Mouse (Mus musculus) spleen, adult 2 months (tissue): Measurements from ENCODE around the gene Reln. TPM values are rescaled to one million over a fixed set of nuclear protein-coding genes. Genes with fewer than 3 reads are reported as not detected.

Experiments
- DNase-seq, 2 experiments: peaks; one replicate each; pipeline versions ENCODE4 v3.0.0 to v3.0.0-alpha.2; 2012 to 2021; ENCODE audit warnings: low spot score in 2 of 2, low read depth in 1 of 2
- H3K27ac ChIP-seq: fragments of 200-500 bp; 2 replicates; pipeline ENCODE4 v1.5.1; 2012; ENCODE audit warnings: low read length, inconsistent platforms; ENCODE audit not compliant: insufficient read depth
- H3K27me3 ChIP-seq: fragments of 200-500 bp; 2 replicates; pipeline ENCODE4 v1.6.1; 2012; ENCODE audit warnings: mild to moderate bottlenecking, moderate library complexity, low read length, inconsistent platforms; ENCODE audit not compliant: control insufficient read depth, insufficient read depth
- H3K36me3 ChIP-seq: fragments of 200-500 bp; 2 replicates; pipeline ENCODE4 v1.6.1; 2012; ENCODE audit warnings: mild to moderate bottlenecking, low read length, inconsistent platforms; ENCODE audit not compliant: control insufficient read depth, insufficient read depth
- H3K4me1 ChIP-seq: fragments of 200-500 bp; 2 replicates; pipeline ENCODE4 v1.6.1; 2011; ENCODE audit warnings: inconsistent platforms; ENCODE audit not compliant: control insufficient read depth, insufficient read depth, insufficient read length
- H3K4me3 ChIP-seq: fragments of 200-500 bp; 2 replicates; pipeline ENCODE4 v1.5.1; 2011; ENCODE audit warnings: mild to moderate bottlenecking, inconsistent platforms; ENCODE audit not compliant: insufficient read depth, insufficient read length; ENCODE audit errors: extremely low read depth
- CTCF ChIP-seq: fragments of 200-500 bp; IDR thresholded peaks from 2 replicates; pipeline ENCODE4 v1.5.1; 2011; ENCODE audit warnings: mild to moderate bottlenecking, inconsistent platforms; ENCODE audit not compliant: insufficient read depth, insufficient read length, insufficient replicate concordance; ENCODE audit errors: extremely low read depth
- POLR2A ChIP-seq: fragments of 200-500 bp; IDR thresholded peaks from 2 replicates; pipeline ENCODE4 v1.6.1; 2011; ENCODE audit warnings: low read depth, low read length, inconsistent platforms
- WGBS: fragments of 180-500 bp; shearing (Covaris S2); methylation state at CpG from one replicate; pipeline ENCODE4 v1.1.7; 2018; 5-methylcytosine and 5-hydroxymethylcytosine counted together
- polyA plus RNA-seq: library from polyadenylated mRNA; depleted of rRNA; stranded (reverse); fragments of >200 nt; gene quantifications from 2 replicates; pipeline ENCODE4 v1.2.3, GENCODE M21; 2012

The Reln gene
- polyA plus RNA-seq, 1 experiment: 3.8 TPM

DNA sequence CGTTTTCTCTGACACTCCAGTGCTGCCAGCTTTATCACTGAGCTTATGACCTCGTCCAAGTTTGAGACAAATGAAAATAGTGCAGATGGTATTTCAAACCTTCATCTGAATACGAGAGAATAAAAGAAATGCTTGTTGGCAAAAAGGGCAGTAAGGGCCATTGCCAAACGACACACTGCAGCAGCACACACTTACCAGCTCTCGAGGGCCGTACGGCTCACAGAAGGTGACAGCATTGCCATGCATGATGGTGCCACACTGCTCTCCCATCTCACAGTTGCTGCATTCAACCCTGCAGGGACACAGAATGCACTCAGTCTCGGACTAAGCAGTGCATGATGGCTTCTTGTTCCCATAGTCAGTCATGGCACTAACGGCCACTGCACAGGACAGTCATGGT is 210.1 kb downstream of the Reln start:
- Histone ChIP-seq H3K27me3 (no peaks in the 10 kb centered on the region), H3K36me3 (no peaks in the 10 kb centered on the region), H3K4me1 (no peaks in the 10 kb centered on the region), H3K27ac (no peak overlapping the region), H3K4me3 (no peak overlapping the region)
- no peak for DNase-seq
- TF ChIP-seq POLR2A (no peak), CTCF (no peak)
- WGBS: 84% methylated on average over 9 of the region's 9 CpGs

DNA sequence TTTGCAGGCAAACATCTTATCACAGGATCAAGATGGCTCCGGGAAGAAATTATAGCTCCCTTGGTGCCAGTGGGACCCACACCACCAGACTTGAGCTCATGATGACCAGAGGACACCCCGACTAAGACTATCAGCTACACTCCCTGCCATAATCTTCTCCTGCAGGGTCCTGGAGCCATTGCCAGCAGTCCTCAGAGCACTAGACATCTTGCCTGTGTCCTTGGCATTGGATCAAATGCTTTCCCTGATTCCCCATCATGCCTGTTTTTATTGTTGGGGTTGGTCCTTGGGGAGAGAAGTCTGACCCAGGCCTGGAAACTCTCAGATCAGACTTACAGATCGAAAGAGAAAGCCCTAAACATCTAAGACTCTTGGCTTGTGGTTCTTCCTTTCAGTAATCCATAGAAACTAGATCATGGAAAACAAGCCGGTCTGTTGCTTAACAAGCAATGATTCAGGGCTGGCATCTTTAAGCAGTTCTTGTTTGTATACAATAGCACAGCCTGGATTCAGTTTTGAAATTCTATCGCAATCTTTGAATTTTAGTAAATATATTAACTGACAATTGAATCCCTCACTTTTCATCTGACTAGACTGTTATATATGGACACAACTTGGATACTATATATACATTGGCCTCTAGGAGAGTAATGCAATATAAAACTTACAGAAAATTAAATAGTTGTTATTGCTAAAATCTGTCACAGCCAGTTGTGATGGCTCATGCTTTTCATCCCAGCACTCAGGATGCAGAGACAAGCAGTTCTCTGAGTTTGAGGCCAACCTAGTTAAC is 212.6 kb downstream of the Reln start:
- DNase-seq: no peak
- no peak overlapping the region for H3K27ac ChIP-seq
- H3K36me3 ChIP-seq: no peaks in the 10 kb centered on the region
- no peak for TF ChIP-seq POLR2A
- no peak for TF ChIP-seq CTCF
- H3K4me3 ChIP-seq: no peak overlapping the region
- WGBS: 87% methylated on average over 5 of the region's 5 CpGs
- H3K27me3 ChIP-seq: no peaks in the 10 kb centered on the region
- H3K4me1 ChIP-seq: no peaks in the 10 kb centered on the region

DNA sequence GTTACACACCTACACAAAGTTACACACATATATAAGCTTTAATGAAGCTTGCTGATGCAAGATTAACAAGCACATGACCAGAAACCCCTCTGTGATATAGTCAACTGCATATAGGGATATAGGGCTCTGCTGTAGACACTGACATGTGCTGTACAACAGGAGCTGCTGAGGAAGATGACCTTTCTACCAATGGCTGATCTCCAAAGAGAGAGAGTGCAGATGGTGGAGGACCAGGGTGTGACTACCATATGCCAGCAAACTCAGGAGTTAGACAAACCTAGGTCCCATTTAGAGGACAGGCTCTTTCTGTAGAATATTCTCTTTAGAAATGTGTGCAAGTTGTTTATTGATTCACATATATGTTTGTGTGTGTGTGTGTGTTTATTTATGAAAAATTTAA is 216.9 kb downstream of the Reln start:
- Histone ChIP-seq H3K4me3 (no peak overlapping the region), H3K27ac (no peak overlapping the region), H3K36me3 (no peaks in the 10 kb centered on the region), H3K4me1 (no peaks in the 10 kb centered on the region), H3K27me3 (no peaks in the 10 kb centered on the region)
- TF ChIP-seq POLR2A (no peak), CTCF (no peak)
- DNase-seq: no peak

DNA sequence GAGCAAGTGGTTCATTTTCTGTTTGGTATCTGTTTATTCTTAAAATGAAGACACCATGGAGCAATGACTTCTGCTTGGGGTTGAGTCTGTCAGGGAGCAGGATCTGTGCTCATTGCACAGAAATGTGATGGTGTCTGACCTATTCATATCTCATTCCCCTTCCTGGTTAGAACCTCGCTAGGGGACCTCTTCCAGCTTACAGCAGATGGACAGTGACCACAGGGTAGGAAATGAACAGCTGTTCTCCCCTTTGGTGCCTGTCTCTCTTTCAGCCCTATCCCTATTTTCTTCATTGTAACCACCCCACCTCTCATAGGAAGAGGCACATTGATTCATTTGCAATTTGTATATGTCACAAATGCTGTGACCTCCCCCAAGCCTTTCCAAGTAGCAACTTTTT is 225.2 kb downstream of the Reln start:
- no peaks in the 10 kb centered on the region for H3K27me3 ChIP-seq
- TF ChIP-seq CTCF: no peak
- no peak for TF ChIP-seq POLR2A
- no peaks in the 10 kb centered on the region for H3K36me3 ChIP-seq
- H3K4me1 ChIP-seq: no peaks in the 10 kb centered on the region
- no peak overlapping the region for H3K27ac ChIP-seq
- 51% methylated on average over 1 of the region's 1 CpGs for WGBS
- DNase-seq: no peak
- H3K4me3 ChIP-seq: no peak overlapping the region

DNA sequence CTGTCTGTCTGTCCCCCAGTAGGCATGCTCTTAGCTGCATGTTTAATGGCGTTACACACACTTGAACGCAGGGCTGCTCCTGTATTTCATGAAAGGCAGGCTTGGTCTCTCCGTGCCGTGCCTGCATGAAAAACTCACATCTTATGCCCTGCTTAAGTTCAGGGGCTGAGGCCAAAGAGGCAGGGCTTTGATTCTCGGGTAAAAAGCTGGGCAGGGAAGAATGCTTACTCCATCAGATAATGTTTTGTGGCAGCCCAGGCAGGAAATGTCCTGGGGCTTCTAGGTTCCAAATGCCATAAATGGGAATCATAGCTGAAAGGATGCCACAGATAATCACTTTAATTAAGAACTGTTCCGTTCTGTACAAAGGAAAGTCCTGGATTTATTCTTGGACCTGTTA is 226.0 kb downstream of the Reln start:
- TF ChIP-seq POLR2A (no peak), CTCF (no peak)
- no peaks in the 10 kb centered on the region for H3K4me1 ChIP-seq
- H3K36me3 ChIP-seq: no peaks in the 10 kb centered on the region
- H3K27ac ChIP-seq: no peak overlapping the region
- no peaks in the 10 kb centered on the region for H3K27me3 ChIP-seq
- H3K4me3 ChIP-seq: no peak overlapping the region
- 68% methylated on average over 6 of the region's 6 CpGs for WGBS
- DNase-seq: no peak

DNA sequence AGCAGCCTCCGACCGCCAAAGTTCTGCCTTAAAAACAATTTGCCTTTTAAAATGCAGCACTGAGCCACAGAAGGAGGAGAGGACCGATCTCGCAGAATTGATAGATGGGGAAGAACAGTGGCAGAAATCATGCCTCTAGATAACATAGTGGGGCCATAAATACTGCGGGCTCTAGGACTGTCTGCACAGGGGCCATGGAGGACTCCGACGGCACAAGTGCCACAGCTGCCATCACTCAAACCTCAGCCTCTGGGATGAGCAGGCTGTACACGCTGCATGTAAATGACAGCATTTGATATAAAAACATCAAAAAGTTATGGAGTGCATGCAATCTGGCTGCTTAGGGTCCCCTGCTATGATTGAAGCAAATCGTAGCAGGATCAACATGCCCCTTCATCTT is 227.6 kb downstream of the Reln start:
- H3K27me3 ChIP-seq: no peaks in the 10 kb centered on the region
- H3K36me3 ChIP-seq: no peaks in the 10 kb centered on the region
- no peak overlapping the region for H3K27ac ChIP-seq
- WGBS: 87% methylated on average over 9 of the region's 9 CpGs
- TF ChIP-seq POLR2A (no peak), CTCF (no peak)
- H3K4me1 ChIP-seq: no peaks in the 10 kb centered on the region
- DNase-seq: no peak
- H3K4me3 ChIP-seq: no peak overlapping the region

DNA sequence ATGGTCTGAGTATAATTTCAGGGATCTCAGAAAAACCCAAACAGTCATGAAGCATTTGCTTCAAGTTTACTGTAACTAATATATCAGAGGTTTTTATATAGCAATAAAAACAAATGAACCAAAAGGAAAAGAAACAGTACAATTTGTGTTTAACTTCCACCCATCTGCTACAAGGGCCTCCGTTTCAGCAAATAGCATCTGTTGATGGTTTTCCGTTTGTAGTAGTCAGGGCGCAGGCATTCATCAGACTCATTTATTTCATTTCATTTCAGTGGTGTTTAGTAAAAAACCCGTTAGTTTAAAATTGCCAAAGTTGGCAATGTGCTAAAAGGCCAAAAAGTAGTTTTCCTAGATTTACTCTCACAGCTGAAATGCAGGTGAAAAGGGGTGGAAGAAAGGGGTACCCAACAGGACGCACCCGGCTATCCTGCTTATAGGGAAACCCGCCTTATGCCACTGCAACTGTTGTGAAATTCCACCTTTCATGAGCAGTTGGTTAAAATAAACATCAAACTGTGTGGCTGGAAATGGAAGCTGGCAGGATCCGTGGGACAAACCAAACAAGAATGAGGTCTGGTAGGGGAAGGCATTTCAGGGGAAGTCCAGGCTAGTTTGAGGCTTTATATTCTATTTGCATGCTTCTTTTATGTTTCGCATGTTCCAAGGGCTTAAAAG is 237.6 kb downstream of the Reln start:
- Histone ChIP-seq H3K27me3 (no peaks in the 10 kb centered on the region), H3K36me3 (no peaks in the 10 kb centered on the region), H3K4me1 (no peaks in the 10 kb centered on the region), H3K27ac (no peak overlapping the region), H3K4me3 (no peak overlapping the region)
- no peak for DNase-seq
- 88% methylated on average over 9 of the region's 9 CpGs for WGBS
- TF ChIP-seq CTCF (no peak), POLR2A (no peak)
